Mouse (Mus musculus) intestine, postnatal 0 days (tissue): Measurements from ENCODE around the gene Pdpk1. TPM values are rescaled to one million over a fixed set of nuclear protein-coding genes. Genes with fewer than 3 reads are reported as not detected.

Source experiments
- ATAC-seq: fragments of 200-750 bp; cut with Nextera tagmentation; 2 replicates; pipeline ENCODE4 v1.8.0; 2017; ENCODE audit warnings: mild to moderate bottlenecking, moderate TSS enrichment, moderate library complexity
- H3K27ac ChIP-seq: fragments of 300-500 bp; sonication (generic); 2 replicates; pipeline ENCODE4 v1.5.1; 2014; ENCODE audit warnings: mild to moderate bottlenecking, low read depth, low read length, moderate library complexity
- H3K27me3 ChIP-seq: fragments of 300-500 bp; sonication (generic); replicated peaks from 2 replicates; pipeline ENCODE4 v1.6.1; 2014; ENCODE audit warnings: low read length, mixed read lengths; ENCODE audit not compliant: control insufficient read depth, insufficient read depth
- H3K36me3 ChIP-seq: fragments of 300-500 bp; sonication (generic); 2 replicates; pipeline ENCODE4 v1.6.1; 2014; ENCODE audit warnings: mild to moderate bottlenecking, moderate library complexity; ENCODE audit not compliant: control insufficient read depth, insufficient read depth
- H3K4me1 ChIP-seq: fragments of 300-500 bp; sonication (generic); replicated peaks from 2 replicates; pipeline ENCODE4 v1.6.1; 2014; ENCODE audit warnings: antibody characterized with exemption, low read length, mixed read lengths; ENCODE audit not compliant: control insufficient read depth, insufficient read depth
- H3K4me2 ChIP-seq: fragments of 300-500 bp; sonication (generic); replicated peaks from 2 replicates; pipeline ENCODE4 v1.6.1; 2014; ENCODE audit warnings: low read depth, mild to moderate bottlenecking, moderate library complexity
- H3K4me3 ChIP-seq: fragments of 300-500 bp; sonication (generic); 2 replicates; pipeline ENCODE4 v1.5.1; 2014; ENCODE audit warnings: low read depth, low read length
- H3K9ac ChIP-seq: fragments of 300-500 bp; sonication (generic); 2 replicates; pipeline ENCODE4 v1.6.1; 2014; ENCODE audit warnings: mild to moderate bottlenecking, low read depth, low read length
- H3K9me3 ChIP-seq: fragments of 300-500 bp; sonication (generic); 2 replicates; pipeline ENCODE4 v1.6.1; 2016; ENCODE audit warnings: mixed run types; ENCODE audit not compliant: control insufficient read depth
- CTCF ChIP-seq: sonication (generic); IDR thresholded peaks from 2 replicates; pipeline ENCODE4 v1.5.1; 2016; ENCODE audit warnings: low read depth, mild to moderate bottlenecking, control low read depth, antibody characterized with exemption, moderate library complexity
- WGBS: fragments of 180-500 bp; shearing (Covaris S2); extraction: QIAGEN DNeasy Blood & Tissue Kit; methylation state at CpG from one replicate; pipeline ENCODE4 v1.1.7; 2014; 5-methylcytosine and 5-hydroxymethylcytosine counted together
- polyA plus RNA-seq: library from polyadenylated mRNA; unstranded; fragments of >200 nt; fragmentation: Nextera tagmentation; extraction: Ambion mirVana; gene quantifications from 2 replicates; pipeline ENCODE4 v1.2.1, GENCODE M21; 2015

Gene Pdpk1
- polyA plus RNA-seq, 1 experiment from 2014 or later, result 24.7 TPM

GRCm38 (mm10) chr17:24142897-24143296, 7.8 kb downstream of the Pdpk1 start:
- H3K36me3 ChIP-seq, result no peaks in the 10 kb centered on the region
- 34% methylated on average over 2 of the region's 2 CpGs for WGBS
- no peak overlapping the region for H3K9ac ChIP-seq
- no peak overlapping the region for H3K4me2 ChIP-seq
- no peak for ATAC-seq
- no peaks in the 10 kb centered on the region for H3K27me3 ChIP-seq
- no peaks in the 10 kb centered on the region for H3K9me3 ChIP-seq
- no peak for TF ChIP-seq CTCF
- peaks cover 17% of the 10 kb centered on the region for H3K4me1 ChIP-seq
- H3K27ac ChIP-seq, result no peak overlapping the region
- no peak overlapping the region for H3K4me3 ChIP-seq

- Histone ChIP-seq H3K4me3 (peak overlapping the region; percentile 97), H3K27me3 (no peaks in the 10 kb centered on the region), H3K4me2 (peak overlapping the region; percentile 79), H3K27ac (peak overlapping the region; percentile 91), H3K4me1 (peaks cover 17% of the 10 kb centered on the region), H3K9ac (peak overlapping the region; percentile 90), H3K36me3 (no peaks in the 10 kb centered on the region), H3K9me3 (no peaks in the 10 kb centered on the region)
- ATAC-seq, result peak; percentile 98
- TF ChIP-seq CTCF, result no peak
- WGBS, result 0% methylated on average over 57 of the region's 57 CpGs
Measured at GRCm38 (mm10) chr17:24141425-24141920, 9.3 kb downstream of the Pdpk1 start.

- Histone ChIP-seq H3K9ac (peak overlapping the region; percentile 90), H3K4me1 (peaks cover 17% of the 10 kb centered on the region), H3K27me3 (no peaks in the 10 kb centered on the region), H3K4me2 (peak overlapping the region; percentile 73), H3K4me3 (peak overlapping the region; percentile 97), H3K27ac (peak overlapping the region; percentile 91), H3K36me3 (no peaks in the 10 kb centered on the region), H3K9me3 (no peaks in the 10 kb centered on the region)
- TF ChIP-seq CTCF, result no peak
- 2% methylated on average over 32 of the region's 43 CpGs for WGBS
- peak; percentile 71 for ATAC-seq
Measured at GRCm38 (mm10) chr17:24140845-24141424, 9.8 kb downstream of the Pdpk1 start.

- Histone ChIP-seq H3K4me2 (peak overlapping the region; percentile 73), H3K36me3 (no peaks in the 10 kb centered on the region), H3K4me1 (peaks cover 17% of the 10 kb centered on the region), H3K27ac (no peak overlapping the region), H3K9ac (no peak overlapping the region), H3K9me3 (no peaks in the 10 kb centered on the region), H3K27me3 (no peaks in the 10 kb centered on the region), H3K4me3 (peak overlapping the region; percentile 97; the same call in 1 of the 2 replicates)
- ATAC-seq, result no peak
- WGBS, result 58% methylated on average over 4 of the region's 4 CpGs
- no peak for TF ChIP-seq CTCF
Measured at GRCm38 (mm10) chr17:24139968-24140367, 10.8 kb downstream of the Pdpk1 start.

- 72% methylated on average over 3 of the region's 3 CpGs for WGBS
- Histone ChIP-seq H3K27ac (no peak overlapping the region), H3K9me3 (no peaks in the 10 kb centered on the region), H3K9ac (no peak overlapping the region), H3K4me3 (no peak overlapping the region), H3K4me2 (no peak overlapping the region), H3K36me3 (no peaks in the 10 kb centered on the region), H3K4me1 (peaks cover 17% of the 10 kb centered on the region), H3K27me3 (no peaks in the 10 kb centered on the region)
- no peak for ATAC-seq
- TF ChIP-seq CTCF, result no peak
Measured at GRCm38 (mm10) chr17:24139256-24139655, 11.5 kb downstream of the Pdpk1 start.

- Histone ChIP-seq H3K4me1 (peaks cover 16% of the 10 kb centered on the region), H3K9me3 (no peaks in the 10 kb centered on the region), H3K36me3 (no peaks in the 10 kb centered on the region), H3K4me2 (no peak overlapping the region), H3K27me3 (no peaks in the 10 kb centered on the region), H3K9ac (no peak overlapping the region), H3K4me3 (no peak overlapping the region), H3K27ac (no peak overlapping the region)
- 63% methylated on average over 2 of the region's 2 CpGs for WGBS
- no peak for TF ChIP-seq CTCF
- ATAC-seq, result no peak
Measured at GRCm38 (mm10) chr17:24137226-24137880, 13.4 kb downstream of the Pdpk1 start.
